Mouse (Mus musculus) CH12.LX (cell line): ENCODE measurements around the gene Nasp. TPM values are rescaled to one million over a fixed set of nuclear protein-coding genes. Genes with fewer than 3 reads are reported as not detected.

ENCODE experiments used
- DNase-seq: peaks from one replicate; pipeline ENCODE4 v3.0.0-alpha.2; 2013; ENCODE audit errors: extremely low read depth
- H3K27ac ChIP-seq: 2 replicates; pipeline ENCODE4 v1.5.1; 2012; ENCODE audit warnings: low read depth, mild to moderate bottlenecking, control low read depth, moderate library complexity; ENCODE audit not compliant: insufficient read depth
- H3K27me3 ChIP-seq: replicated peaks from 2 replicates; pipeline ENCODE3; 2012; ENCODE audit warnings: inconsistent platforms
- H3K36me3 ChIP-seq, 2 experiments: replicated peaks in 1 of 2; 2 replicates each; pipeline versions ENCODE3 to v1.6.1; 2012; ENCODE audit warnings: inconsistent platforms in 1 of 2, low read length in 1 of 2, mild to moderate bottlenecking in 1 of 2, mixed read lengths in 1 of 2, moderate library complexity in 1 of 2; ENCODE audit not compliant: control insufficient read depth in 1 of 2, insufficient read depth in 1 of 2
- H3K4me1 ChIP-seq, 2 experiments: 2 replicates each; pipeline ENCODE4 v1.6.1; 2012; ENCODE audit warnings: inconsistent platforms in 1 of 2, moderate library complexity in 1 of 2; ENCODE audit not compliant: insufficient read depth in 2 of 2, control insufficient read depth in 1 of 2
- H3K4me2 ChIP-seq: 2 replicates; pipeline ENCODE4 v1.6.1; 2012; ENCODE audit warnings: low read depth, mild to moderate bottlenecking, control low read depth; ENCODE audit not compliant: poor library complexity, insufficient read depth, severe bottlenecking
- H3K4me3 ChIP-seq, 3 experiments: fragments of 150-350 bp in 1 of 3; sonication (generic) in 1 of 3; replicated peaks in 1 of 3; 2 replicates each; pipeline versions ENCODE3 to v1.5.1; 2011 to 2012; ENCODE audit warnings: low read depth in 2 of 3, low read length in 2 of 3, mild to moderate bottlenecking in 2 of 3, moderate library complexity in 2 of 3, control low read depth in 1 of 3, improper control_type of control experiment in 1 of 3, inconsistent platforms in 1 of 3, mixed read lengths in 1 of 3; ENCODE audit not compliant: poor library complexity in 1 of 3
- H3K79me2 ChIP-seq: replicated peaks from 2 replicates; pipeline ENCODE4 v1.6.1; 2012; ENCODE audit warnings: mild to moderate bottlenecking, moderate library complexity; ENCODE audit not compliant: control insufficient read depth, poor library complexity, insufficient read depth, severe bottlenecking; ENCODE audit errors: extremely low read depth
- H3K9ac ChIP-seq: 2 replicates; pipeline ENCODE4 v1.6.1; 2012; ENCODE audit warnings: low read depth, mild to moderate bottlenecking, control low read depth, moderate library complexity; ENCODE audit not compliant: insufficient read depth
- H3K9me3 ChIP-seq: replicated peaks from 2 replicates; pipeline ENCODE3; 2012; ENCODE audit warnings: low read length, inconsistent platforms, mixed read lengths
- CTCF ChIP-seq, 2 experiments: IDR thresholded peaks in 1 of 2; conservative IDR thresholded peaks in 1 of 2; 2 replicates each; pipeline ENCODE4 v1.5.1; 2011 to 2012; ENCODE audit warnings: low read depth in 2 of 2, low read length in 2 of 2, improper control_type of control experiment in 1 of 2, inconsistent platforms in 1 of 2, mild to moderate bottlenecking in 1 of 2, moderate library complexity in 1 of 2
- HCFC1 ChIP-seq: IDR thresholded peaks from 2 replicates; pipeline ENCODE4 v1.6.1; 2012; ENCODE audit warnings: low read depth, mild to moderate bottlenecking, inconsistent platforms, low read length, improper control_type of control experiment
- JUND ChIP-seq: conservative IDR thresholded peaks from 2 replicates; pipeline ENCODE4 v1.6.1; 2011; ENCODE audit warnings: low read depth, low read length, improper control_type of control experiment
- POLR2AphosphoS2 ChIP-seq: IDR thresholded peaks from 2 replicates; pipeline ENCODE4 v1.6.1; 2011; ENCODE audit warnings: low read depth, low read length, improper control_type of control experiment
- RAD21 ChIP-seq: IDR thresholded peaks from 2 replicates; pipeline ENCODE4 v1.6.1; 2011; ENCODE audit warnings: low read depth, mild to moderate bottlenecking, low read length, improper control_type of control experiment, moderate library complexity
- SMC3 ChIP-seq: IDR thresholded peaks from 2 replicates; pipeline ENCODE4 v1.6.1; 2011; ENCODE audit warnings: low read depth, low read length, improper control_type of control experiment
- ZC3H11A ChIP-seq: IDR thresholded peaks from 2 replicates; pipeline ENCODE4 v1.6.1; 2012; ENCODE audit warnings: low read depth, mild to moderate bottlenecking, inconsistent platforms, low read length, improper control_type of control experiment
- ZNF384 ChIP-seq: IDR thresholded peaks from 2 replicates; pipeline ENCODE4 v1.6.1; 2012; ENCODE audit warnings: low read depth, low read length, improper control_type of control experiment, inconsistent platforms
- dilution Hi-C: fragments of 300-500 bp; cut with MboI; formaldehyde crosslinking; loops from 2 replicates; pipeline ENCODE4 v1.14.3; 2020; ENCODE audit warnings: low sequenced_read_pairs; ENCODE audit not compliant: extremely low pct_unique_long_range_greater_than_20kb, extremely low pct_ligation_motif_present
- in situ Hi-C: fragments of 300-500 bp; cut with MboI; formaldehyde crosslinking; loops from 3 replicates; pipeline ENCODE4 v1.14.3; 2019; ENCODE audit warnings: low sequenced_read_pairs, low pct_ligation_motif_present, low pct_unique_long_range_greater_than_20kb, mixed read lengths
- polyA plus RNA-seq: library from polyadenylated mRNA; unstranded; fragments of >175 nt; gene quantifications from 2 replicates; pipeline ENCODE4 v1.2.1, GENCODE M21; 2012; ENCODE audit warnings: low read depth; ENCODE audit not compliant: insufficient read length
- total RNA-seq, 2 experiments: library from RNA; depleted of rRNA; stranded (reverse); fragments of 300-350 nt in 1 of 2; fragments of >200 nt in 1 of 2; gene quantifications; 2 replicates each; pipeline ENCODE4 v1.2.3; 2012 to 2014

Nasp gene
- total and polyA plus RNA-seq, 3 experiments, result 139 to 347 (median 308) TPM

DNA sequence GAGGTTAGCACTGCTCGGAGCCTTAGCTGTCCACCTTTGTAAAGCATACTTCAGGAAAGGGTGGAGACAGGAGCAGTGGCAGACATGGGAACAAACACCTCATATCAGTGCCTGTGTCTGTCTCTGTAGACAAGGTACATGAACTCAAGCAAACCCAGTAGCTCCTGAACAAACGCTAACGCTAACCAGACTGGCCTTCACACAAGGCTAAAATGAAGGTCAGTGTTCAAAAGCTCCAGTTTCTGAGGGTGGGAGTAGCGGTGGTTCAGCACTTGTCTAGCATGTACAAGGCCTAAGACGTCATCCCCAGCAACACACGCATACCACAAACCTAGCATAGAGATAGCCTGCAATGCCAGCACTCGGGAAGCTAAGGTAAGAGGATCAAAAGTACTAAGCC is 17.9 kb upstream of the Nasp start:
- peaks cover 0 to 42% of the 10 kb centered on the region in 2 experiments; a peak in 2 of 4 replicates for H3K4me1 ChIP-seq
- in situ Hi-C loops (no loop called here), dilution Hi-C loops (no loop called here)
- no peak overlapping the region for H3K9ac ChIP-seq
- H3K27ac ChIP-seq, result no peak overlapping the region
- peaks cover 43 to 74% of the 10 kb centered on the region in 2 experiments for H3K36me3 ChIP-seq
- H3K27me3 ChIP-seq, result no peaks in the 10 kb centered on the region
- no peak for TF ChIP-seq ZC3H11A
- TF ChIP-seq HCFC1, result no peak
- no peak for DNase-seq
- no peak overlapping the region for H3K4me3 ChIP-seq
- H3K4me2 ChIP-seq, result no peak overlapping the region
- H3K9me3 ChIP-seq, result no peaks in the 10 kb centered on the region
- H3K79me2 ChIP-seq, result peaks cover 77% of the 10 kb centered on the region

DNA sequence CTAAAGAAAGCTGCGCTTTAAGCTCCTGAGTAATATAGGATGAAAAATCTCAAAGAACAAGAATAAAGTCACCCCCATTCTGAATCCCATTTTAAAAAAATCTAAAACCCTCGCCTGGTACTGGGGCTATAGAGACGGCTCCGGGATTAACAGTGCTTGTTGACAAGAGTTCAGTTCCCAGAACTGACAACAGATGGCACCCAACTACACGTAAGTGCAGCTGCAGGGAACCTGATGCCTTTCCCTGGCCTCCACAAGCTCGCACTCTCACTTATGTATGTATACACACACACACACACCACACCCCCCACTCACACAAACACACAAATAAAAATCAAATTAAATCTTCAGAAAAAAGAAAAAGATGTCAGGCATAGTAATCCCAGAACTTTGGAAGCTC is 16.6 kb upstream of the Nasp start:
- in situ Hi-C loops (no loop called here), dilution Hi-C loops (no loop called here)
- Histone ChIP-seq H3K27me3 (no peaks in the 10 kb centered on the region), H3K4me3 (no peak overlapping the region), H3K79me2 (peaks cover 64% of the 10 kb centered on the region), H3K27ac (no peak overlapping the region), H3K4me1 (peaks cover 0 to 42% of the 10 kb centered on the region in 2 experiments; a peak in 2 of 4 replicates), H3K36me3 (peaks cover 52 to 78% of the 10 kb centered on the region in 2 experiments), H3K9ac (no peak overlapping the region), H3K4me2 (no peak overlapping the region), H3K9me3 (no peaks in the 10 kb centered on the region)
- DNase-seq, result peak; percentile 46
- TF ChIP-seq CTCF (conservative IDR thresholded peaks at IDR 0.05 in 1 of 2, IDR thresholded peaks at IDR 0.05 in 1 of 2; ENCODE audit: low read depth in 2 of 2, low read length in 2 of 2) (peak in 1 of 2 experiments; percentile 66; a peak in 2 of 4 replicates), JUND (no peak), SMC3 (peak; percentile 35), ZC3H11A (no peak), ZNF384 (no peak), RAD21 (peak; percentile 54)

DNA sequence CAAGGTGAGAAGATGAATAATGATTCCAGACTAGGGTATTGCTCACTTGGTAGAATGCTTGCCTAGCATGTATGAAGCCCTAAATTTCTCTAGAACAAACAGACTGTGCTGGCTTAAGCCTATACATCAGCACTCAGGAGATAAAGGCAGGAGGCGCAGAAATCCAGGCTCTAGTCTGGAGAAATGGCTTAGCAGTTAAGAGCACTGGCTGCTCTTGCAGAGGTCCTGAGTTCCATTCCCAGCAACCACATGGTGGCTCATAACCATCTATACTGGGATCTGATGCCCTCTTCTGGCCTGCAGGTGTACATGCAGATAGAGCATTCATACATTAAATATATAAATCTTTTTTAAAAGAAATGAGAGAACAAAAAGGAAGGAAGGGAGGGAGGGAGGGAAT is 14.3 kb upstream of the Nasp start:
- Histone ChIP-seq H3K4me3 (no peak overlapping the region), H3K27ac (no peak overlapping the region), H3K27me3 (no peaks in the 10 kb centered on the region), H3K9me3 (no peaks in the 10 kb centered on the region), H3K79me2 (peaks cover 42% of the 10 kb centered on the region), H3K4me1 (peaks cover 0 to 21% of the 10 kb centered on the region in 2 experiments; a peak in 2 of 4 replicates)
- dilution Hi-C loops, result no loop called here
- in situ Hi-C loops, result no loop called here
- no peak for DNase-seq
- TF ChIP-seq CTCF (conservative IDR thresholded peaks at IDR 0.05 in 1 of 2, IDR thresholded peaks at IDR 0.05 in 1 of 2; ENCODE audit: low read depth in 2 of 2, low read length in 2 of 2) (peak in 1 of 2 experiments; percentile 35; a peak in 2 of 4 replicates), POLR2AphosphoS2 (no peak)
- TF ChIP-seq, all 38 proteins: peak for 1
- Histone ChIP-seq H3K36me3 (peaks cover 59 to 84% of the 10 kb centered on the region in 2 experiments), H3K9ac (no peak overlapping the region), H3K4me2 (no peak overlapping the region)
